Mouse (Mus musculus) urinary bladder, postnatal 14 days (tissue): ENCODE measurements at regions not wholly inside any gene's neighbourhood (a gene's known extent, or its start where the extent isn't known, plus 50 kb on each side); places are given as distances from the start of the nearest gene placed in this dataset.
A peak's percentile ranks its signal among the peaks of the same experiment; 100 is the strongest.

ENCODE experiments used
- DNase-seq: peaks from one replicate; pipeline ENCODE4 v3.0.0; 2021; ENCODE audit warnings: low spot score

GRCm38 (mm10) chr6:99984856-99985224 is 258.6 kb upstream of the Prok2 start:
- DNase-seq, result no peak

- DNase-seq, result no peak
Measured at GRCm38 (mm10) chr6:99984057-99984855, 258.1 kb upstream of the Prok2 start.

GRCm38 (mm10) chr6:99979614-99980013 is 253.4 kb upstream of the Prok2 start:
- DNase-seq, result no peak

GRCm38 (mm10) chr6:99978164-99978746 is 252.1 kb upstream of the Prok2 start:
- no peak for DNase-seq

GRCm38 (mm10) chr6:99976144-99976543 is 250.0 kb upstream of the Prok2 start:
- DNase-seq, result no peak

GRCm38 (mm10) chr6:99975486-99975885 is 249.3 kb upstream of the Prok2 start:
- DNase-seq, result no peak

- peak; percentile 18 for DNase-seq
Measured at GRCm38 (mm10) chr6:99974464-99974863, 248.3 kb upstream of the Prok2 start.

- no peak for DNase-seq
Measured at GRCm38 (mm10) chr6:99971376-99971775, 245.2 kb upstream of the Prok2 start.

GRCm38 (mm10) chr6:99968889-99969288 is 242.7 kb upstream of the Prok2 start:
- DNase-seq, result no peak

GRCm38 (mm10) chr6:99967465-99967864 is 241.3 kb upstream of the Prok2 start:
- no peak for DNase-seq

- no peak for DNase-seq
Measured at GRCm38 (mm10) chr6:99964540-99964939, 238.3 kb upstream of the Prok2 start.

- DNase-seq, result no peak
Measured at GRCm38 (mm10) chr6:99964007-99964406, 237.8 kb upstream of the Prok2 start.

GRCm38 (mm10) chr6:99959371-99959770 is 233.2 kb upstream of the Prok2 start:
- DNase-seq, result no peak

- DNase-seq, result no peak
Measured at GRCm38 (mm10) chr6:99954832-99955830, 228.9 kb upstream of the Prok2 start.

- no peak for DNase-seq
Measured at GRCm38 (mm10) chr6:99953980-99954776, 228.0 kb upstream of the Prok2 start.

GRCm38 (mm10) chr6:99950811-99951210 is 224.6 kb upstream of the Prok2 start:
- no peak for DNase-seq

- DNase-seq, result no peak
Measured at GRCm38 (mm10) chr6:99946917-99947316, 220.7 kb upstream of the Prok2 start.

- DNase-seq, result no peak
Measured at GRCm38 (mm10) chr6:99946481-99946880, 220.3 kb upstream of the Prok2 start.

- no peak for DNase-seq
Measured at GRCm38 (mm10) chr6:99945691-99946090, 219.5 kb upstream of the Prok2 start.

GRCm38 (mm10) chr6:99942958-99943357 is 216.8 kb upstream of the Prok2 start:
- no peak for DNase-seq

- DNase-seq, result no peak
Measured at GRCm38 (mm10) chr6:99940118-99940517, 213.9 kb upstream of the Prok2 start.

GRCm38 (mm10) chr6:99939382-99939781 is 213.2 kb upstream of the Prok2 start:
- no peak for DNase-seq
